Mouse (Mus musculus) forebrain, embryonic 12.5 days (tissue): ENCODE measurements around the gene Homer2. TPM values are rescaled to one million over a fixed set of nuclear protein-coding genes. Genes with fewer than 3 reads are reported as not detected.

Experiments
- ATAC-seq: fragments of 200-750 bp; cut with Nextera tagmentation; 2 replicates; pipeline ENCODE4 v1.8.0; 2017; ENCODE audit warnings: moderate TSS enrichment; ENCODE audit not compliant: low FRiP score
- H3K27ac ChIP-seq: fragments of 300-500 bp; sonication (generic); 2 replicates; pipeline ENCODE4 v1.5.1; 2016; ENCODE audit warnings: mild to moderate bottlenecking
- H3K27me3 ChIP-seq: fragments of 300-500 bp; sonication (generic); 2 replicates; pipeline ENCODE4 v1.6.1; 2016; ENCODE audit warnings: mild to moderate bottlenecking
- H3K36me3 ChIP-seq: fragments of 300-500 bp; sonication (generic); replicated peaks from 2 replicates; pipeline ENCODE4 v1.6.1; 2016; ENCODE audit warnings: mild to moderate bottlenecking
- H3K4me1 ChIP-seq: fragments of 300-500 bp; sonication (generic); 2 replicates; pipeline ENCODE4 v1.6.1; 2016
- H3K4me2 ChIP-seq: fragments of 300-500 bp; sonication (generic); 2 replicates; pipeline ENCODE4 v1.6.1; 2016; ENCODE audit warnings: mild to moderate bottlenecking, moderate library complexity
- H3K4me3 ChIP-seq: fragments of 300-500 bp; sonication (generic); replicated peaks from 2 replicates; pipeline ENCODE4 v1.5.1; 2016; ENCODE audit warnings: mild to moderate bottlenecking
- H3K9ac ChIP-seq: fragments of 300-500 bp; sonication (generic); 2 replicates; pipeline ENCODE4 v1.6.1; 2016; ENCODE audit warnings: mild to moderate bottlenecking
- H3K9me3 ChIP-seq: fragments of 300-500 bp; sonication (generic); 2 replicates; pipeline ENCODE4 v1.6.1; 2016
- WGBS: fragments of 180-500 bp; shearing (Covaris S2); methylation state at CpG from one replicate; pipeline ENCODE4 v1.1.7; 2016; 5-methylcytosine and 5-hydroxymethylcytosine counted together
- polyA plus RNA-seq: library from polyadenylated mRNA; unstranded; fragments of >200 nt; fragmentation: Nextera tagmentation; extraction: Ambion mirVana; gene quantifications from 2 replicates; pipeline ENCODE4 v1.2.1, GENCODE M21; 2016

Gene Homer2
- polyA plus RNA-seq, 1 experiment from 2014 or later, result 33.3 TPM

- Histone ChIP-seq H3K4me3 (no peak overlapping the region), H3K4me1 (peaks cover 7% of the 10 kb centered on the region), H3K36me3 (no peaks in the 10 kb centered on the region), H3K27ac (peak overlapping the region; percentile 16; the same call in 1 of the 2 replicates), H3K27me3 (no peaks in the 10 kb centered on the region; the same call in 1 of the 2 replicates), H3K9ac (no peak overlapping the region), H3K9me3 (no peaks in the 10 kb centered on the region), H3K4me2 (no peak overlapping the region)
- no peak for ATAC-seq
- WGBS, result 78% methylated on average over 5 of the region's 5 CpGs
Observed at GRCm38 (mm10) chr7:81561211-81561610, 146.1 kb downstream of the Homer2 start.

- H3K27me3 ChIP-seq, result no peaks in the 10 kb centered on the region; the same call in 1 of the 2 replicates
- peaks cover 7% of the 10 kb centered on the region for H3K4me1 ChIP-seq
- no peak overlapping the region for H3K4me2 ChIP-seq
- no peak overlapping the region for H3K4me3 ChIP-seq
- WGBS, result 69% methylated on average over 8 of the region's 8 CpGs
- H3K36me3 ChIP-seq, result no peaks in the 10 kb centered on the region
- ATAC-seq, result 0 out of 2 replicates have a peak, but pooled peaks have one; percentile 36
- no peaks in the 10 kb centered on the region for H3K9me3 ChIP-seq
- no peak overlapping the region for H3K9ac ChIP-seq
- H3K27ac ChIP-seq, result peak overlapping the region; percentile 46
Observed at GRCm38 (mm10) chr7:81560101-81561049, 147.0 kb downstream of the Homer2 start.

GRCm38 (mm10) chr7:81559231-81559980, 147.9 kb downstream of the Homer2 start:
- Histone ChIP-seq H3K27ac (no peak overlapping the region), H3K9ac (no peak overlapping the region), H3K4me3 (no peak overlapping the region), H3K27me3 (no peaks in the 10 kb centered on the region; the same call in 1 of the 2 replicates), H3K4me2 (no peak overlapping the region), H3K36me3 (no peaks in the 10 kb centered on the region), H3K4me1 (peaks cover 7% of the 10 kb centered on the region; the same call in 1 of the 2 replicates), H3K9me3 (no peaks in the 10 kb centered on the region)
- no peak for ATAC-seq
- WGBS, result 89% methylated on average over 14 of the region's 14 CpGs

GRCm38 (mm10) chr7:81557985-81558360, 149.4 kb downstream of the Homer2 start:
- no peak overlapping the region for H3K4me2 ChIP-seq
- no peak overlapping the region for H3K9ac ChIP-seq

DNA sequence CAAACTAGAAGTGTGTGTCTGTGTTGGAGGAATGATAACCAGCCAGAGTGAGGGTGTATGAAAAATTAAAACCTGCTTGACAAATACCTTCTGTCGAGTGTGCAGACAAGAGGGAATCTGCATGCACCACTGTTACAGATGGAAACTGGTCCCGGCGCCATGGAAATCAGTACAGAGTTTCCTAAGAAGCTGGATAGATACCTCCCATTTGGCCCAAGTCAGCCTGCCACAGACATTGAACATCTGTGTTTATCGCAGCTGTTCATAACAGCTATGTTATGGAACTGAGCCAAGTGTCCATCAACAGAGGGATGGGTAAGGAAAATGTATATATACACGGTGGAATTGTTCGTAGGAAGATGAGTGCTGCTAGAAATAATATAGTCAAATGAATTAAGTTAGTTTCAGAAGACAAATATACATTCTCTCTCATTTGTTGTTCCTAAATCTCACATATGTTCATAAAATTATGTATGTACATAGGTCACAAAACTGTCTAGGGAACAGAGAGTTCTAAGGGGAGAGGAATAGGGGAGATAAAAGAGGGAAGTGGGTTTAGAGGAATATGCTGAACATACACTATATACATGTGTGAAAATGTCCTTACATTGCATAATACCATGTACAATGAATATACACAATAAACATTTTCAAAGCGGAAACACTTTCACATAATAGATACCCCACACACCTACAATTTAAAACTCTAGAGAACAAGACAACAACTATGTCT, 149.9 kb downstream of the Homer2 start:
- no peaks in the 10 kb centered on the region for H3K36me3 ChIP-seq
- no peaks in the 10 kb centered on the region; the same call in 1 of the 2 replicates for H3K27me3 ChIP-seq
- no peaks in the 10 kb centered on the region for H3K9me3 ChIP-seq
- 89% methylated on average over 7 of the region's 7 CpGs for WGBS
- peaks cover 7% of the 10 kb centered on the region; the same call in 1 of the 2 replicates for H3K4me1 ChIP-seq
- H3K27ac ChIP-seq, result no peak overlapping the region
- no peak overlapping the region for H3K4me3 ChIP-seq
- H3K9ac ChIP-seq, result no peak overlapping the region
- H3K4me2 ChIP-seq, result no peak overlapping the region
- no peak for ATAC-seq

More at GRCm38 (mm10) chr7:81557985-81558360, 149.4 kb downstream of the Homer2 start:
- no peaks in the 10 kb centered on the region for H3K36me3 ChIP-seq
- WGBS, result 72% methylated on average over 4 of the region's 4 CpGs
- H3K4me3 ChIP-seq, result no peak overlapping the region
- no peak for ATAC-seq
- no peaks in the 10 kb centered on the region for H3K9me3 ChIP-seq
- no peaks in the 10 kb centered on the region; the same call in 1 of the 2 replicates for H3K27me3 ChIP-seq
- peaks cover 7% of the 10 kb centered on the region; the same call in 1 of the 2 replicates for H3K4me1 ChIP-seq
- H3K27ac ChIP-seq, result no peak overlapping the region

DNA sequence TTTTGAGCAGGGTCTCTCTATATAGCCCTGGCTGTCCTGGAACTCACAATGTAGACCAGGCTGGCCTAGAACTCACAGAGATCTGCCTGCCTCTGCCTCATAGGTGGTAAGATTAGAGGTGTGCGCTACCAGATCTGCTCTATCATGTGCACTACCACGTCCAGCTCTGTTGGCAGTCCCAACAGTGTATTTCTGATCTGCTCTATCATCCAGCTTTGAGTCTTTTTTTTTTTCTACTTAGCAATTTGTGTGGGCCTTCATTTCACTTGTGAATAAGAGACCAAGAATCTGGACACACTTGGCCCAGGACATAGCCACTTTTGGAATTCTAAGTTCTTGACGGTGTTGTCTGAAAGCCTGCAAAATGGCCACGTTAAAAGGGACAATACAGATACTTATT, 150.5 kb downstream of the Homer2 start:
- Histone ChIP-seq H3K4me2 (no peak overlapping the region), H3K36me3 (no peaks in the 10 kb centered on the region), H3K27me3 (no peaks in the 10 kb centered on the region; the same call in 1 of the 2 replicates), H3K9ac (no peak overlapping the region), H3K4me3 (no peak overlapping the region), H3K4me1 (peaks cover 7% of the 10 kb centered on the region; the same call in 1 of the 2 replicates), H3K9me3 (no peaks in the 10 kb centered on the region), H3K27ac (no peak overlapping the region)
- ATAC-seq, result no peak
- 91% methylated on average over 4 of the region's 4 CpGs for WGBS

DNA sequence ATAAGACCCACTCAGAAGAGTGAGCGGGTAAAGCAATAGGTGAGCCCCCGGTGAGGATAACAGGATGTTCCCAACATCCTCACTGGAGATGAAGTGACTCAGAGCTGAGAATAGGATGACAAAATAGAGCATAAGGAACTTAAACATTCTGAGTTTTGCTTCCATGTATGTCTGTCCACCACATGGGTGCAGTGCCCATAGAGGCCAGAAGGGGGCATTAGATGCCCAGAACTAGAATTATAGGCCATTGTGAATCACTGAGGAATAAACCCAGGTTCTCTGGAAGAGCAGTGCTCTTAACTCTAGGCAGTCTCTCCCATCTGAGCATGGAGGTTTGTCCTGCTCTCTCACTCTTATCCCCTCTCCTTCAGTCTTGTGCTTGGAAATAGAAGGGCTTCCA, 153.0 kb downstream of the Homer2 start:
- H3K9ac ChIP-seq, result no peak overlapping the region
- H3K27ac ChIP-seq, result no peak overlapping the region
- no peak overlapping the region for H3K4me3 ChIP-seq
- ATAC-seq, result no peak
- no peaks in the 10 kb centered on the region for H3K4me1 ChIP-seq
- no peaks in the 10 kb centered on the region for H3K9me3 ChIP-seq
- WGBS, result 92% methylated on average over 2 of the region's 2 CpGs
- H3K36me3 ChIP-seq, result no peaks in the 10 kb centered on the region
- no peak overlapping the region for H3K4me2 ChIP-seq
- H3K27me3 ChIP-seq, result no peaks in the 10 kb centered on the region; the same call in 1 of the 2 replicates

- Histone ChIP-seq H3K27ac (no peak overlapping the region), H3K36me3 (no peaks in the 10 kb centered on the region), H3K4me3 (no peak overlapping the region), H3K4me2 (no peak overlapping the region), H3K9ac (no peak overlapping the region), H3K27me3 (no peaks in the 10 kb centered on the region), H3K9me3 (no peaks in the 10 kb centered on the region), H3K4me1 (0 out of 2 replicates have a peak, but pooled peaks cover 2% of the 10 kb centered on the region)
- no peak; the same call in 1 of the 2 replicates for ATAC-seq
- WGBS, result 57% methylated on average over 4 of the region's 4 CpGs
Observed at GRCm38 (mm10) chr7:81553589-81553988, 153.7 kb downstream of the Homer2 start.

Other genes with a start within 250 kb of the Homer2 start
- gene Ap3b2, start 213.6 kb downstream of the Homer2 start, polyA plus RNA-seq, result 52.0 and 60.1 TPM in 2 replicates
- not detected in 2 replicates for gene BC048679, start 209.2 kb downstream of the Homer2 start, polyA plus RNA-seq
- gene Fsd2, start 140.6 kb downstream of the Homer2 start, polyA plus RNA-seq, result 0.27 and 0.31 TPM in 2 replicates
- 5.9 and 6.0 TPM in 2 replicates for gene Whamm, start 136.3 kb downstream of the Homer2 start, polyA plus RNA-seq
- 134 and 138 TPM in 2 replicates for gene Ramac, start 55.4 kb upstream of the Homer2 start, polyA plus RNA-seq
- gene 3110040N11Rik, start 82.0 kb upstream of the Homer2 start, polyA plus RNA-seq, result 42.2 and 43.3 TPM in 2 replicates
- gene Btbd1, start 121.9 kb upstream of the Homer2 start, polyA plus RNA-seq, result 101 and 102 TPM in 2 replicates
- not detected in 2 replicates for gene Gm10160, start 148.3 kb upstream of the Homer2 start, polyA plus RNA-seq
- gene Tm6sf1, start 151.5 kb upstream of the Homer2 start, polyA plus RNA-seq, result 8.5 and 9.6 TPM in 2 replicates
- gene Hdgfl3, start 226.9 kb upstream of the Homer2 start, polyA plus RNA-seq, result 55.8 and 56.5 TPM in 2 replicates